Mouse (Mus musculus): Measurements from ENCODE around the gene Tm4sf4. TPM values are rescaled to one million over a fixed set of nuclear protein-coding genes. Genes with fewer than 3 reads are reported as not detected.

The Tm4sf4 gene
- polyA plus RNA-seq, 1 experiment = 0.12 TPM

DNA sequence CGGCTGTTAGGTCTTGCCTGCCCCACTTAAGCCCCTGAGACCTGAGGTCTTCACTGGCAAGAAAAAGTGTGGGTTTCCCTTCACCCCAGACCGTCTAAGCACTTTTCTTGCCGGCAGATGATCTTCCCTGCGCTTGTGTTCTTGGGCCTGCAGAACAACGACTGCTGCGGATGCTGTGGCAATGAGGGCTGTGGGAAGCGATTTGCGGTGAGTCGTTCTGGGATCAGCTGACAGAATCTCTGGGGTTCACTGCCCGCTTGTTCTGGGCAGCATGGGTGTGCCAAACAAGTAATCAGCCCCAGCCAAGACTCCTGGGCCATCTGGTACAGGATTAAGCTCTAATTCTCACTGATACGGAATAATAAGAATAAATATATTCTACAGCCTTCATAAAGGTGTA, 1.2 kb downstream of the Tm4sf4 start:
- Histone ChIP-seq H3K27me3 (ENCODE audit: control insufficient read depth, insufficient read depth, low read length) (no peaks in the 10 kb centered on the region), H3K4me3 (ENCODE audit: extremely low read depth, insufficient read depth, insufficient read length) (no peak overlapping the region), H3K4me1 (ENCODE audit: control insufficient read depth, insufficient read depth, insufficient read length) (no peaks in the 10 kb centered on the region), H3K36me3 (ENCODE audit: control insufficient read depth, insufficient read depth, low read length) (no peaks in the 10 kb centered on the region), H3K27ac (ENCODE audit: insufficient read depth, low read length) (no peak overlapping the region)
- DNase-seq (ENCODE audit: low read depth in 1 of 2, low spot score in 2 of 2) = no peak
- TF ChIP-seq POLR2A (IDR thresholded peaks at IDR 0.05; ENCODE audit: low read depth, low read length) = no peak
- no peak for TF ChIP-seq CTCF (IDR thresholded peaks at IDR 0.05; ENCODE audit: extremely low read depth, insufficient read depth, insufficient read length, insufficient replicate concordance)
- 86% methylated on average over 11 of the region's 11 CpGs for WGBS

DNA sequence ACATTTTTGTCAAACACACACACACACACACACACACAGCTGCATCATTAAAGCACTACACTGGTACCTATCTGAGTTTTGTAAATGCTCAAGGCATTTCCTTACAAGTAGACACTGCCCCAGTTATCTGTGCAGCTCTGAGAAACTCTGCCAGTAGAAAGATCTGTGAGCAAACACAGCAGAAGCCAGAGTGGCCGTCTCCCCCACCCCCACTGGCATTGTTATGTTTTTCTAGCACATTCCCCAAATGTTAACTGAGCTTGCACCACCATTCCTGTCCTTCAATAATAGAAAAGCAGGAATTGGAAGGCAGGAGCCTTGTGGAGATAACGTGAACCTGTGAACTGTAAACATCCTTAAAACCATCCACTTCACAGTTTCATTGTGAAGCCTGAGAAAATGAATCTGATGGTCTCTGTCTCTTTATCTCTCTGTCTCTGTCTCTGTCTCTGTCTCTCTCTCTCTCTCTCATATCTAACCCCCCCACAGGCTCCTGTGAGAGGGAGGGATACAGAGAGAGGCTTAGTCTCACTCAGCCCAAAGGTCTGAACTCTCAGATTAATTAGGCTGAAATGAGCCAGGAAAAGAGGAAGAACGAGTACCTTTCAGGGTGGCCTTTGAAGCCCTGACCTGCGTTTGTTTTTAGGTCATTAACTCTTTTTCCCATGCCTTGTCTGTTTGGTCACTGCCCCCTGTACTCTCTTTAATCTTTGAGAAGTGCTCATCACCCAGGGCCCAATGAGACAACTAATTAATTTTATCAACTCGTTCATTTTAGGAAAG, 3.8 kb downstream of the Tm4sf4 start:
- no peaks in the 10 kb centered on the region for H3K4me1 ChIP-seq (ENCODE audit: control insufficient read depth, insufficient read depth, insufficient read length)
- H3K4me3 ChIP-seq (ENCODE audit: extremely low read depth, insufficient read depth, insufficient read length) = no peak overlapping the region
- TF ChIP-seq POLR2A (IDR thresholded peaks at IDR 0.05; ENCODE audit: low read depth, low read length) (no peak), CTCF (IDR thresholded peaks at IDR 0.05; ENCODE audit: extremely low read depth, insufficient read depth, insufficient read length, insufficient replicate concordance) (no peak)
- WGBS = 41% methylated on average over 5 of the region's 5 CpGs
- H3K27me3 ChIP-seq (ENCODE audit: control insufficient read depth, insufficient read depth, low read length) = no peaks in the 10 kb centered on the region
- H3K27ac ChIP-seq (ENCODE audit: insufficient read depth, low read length) = no peak overlapping the region
- DNase-seq (ENCODE audit: low read depth in 1 of 2, low spot score in 2 of 2) = no peak
- H3K36me3 ChIP-seq (ENCODE audit: control insufficient read depth, insufficient read depth, low read length) = no peaks in the 10 kb centered on the region

DNA sequence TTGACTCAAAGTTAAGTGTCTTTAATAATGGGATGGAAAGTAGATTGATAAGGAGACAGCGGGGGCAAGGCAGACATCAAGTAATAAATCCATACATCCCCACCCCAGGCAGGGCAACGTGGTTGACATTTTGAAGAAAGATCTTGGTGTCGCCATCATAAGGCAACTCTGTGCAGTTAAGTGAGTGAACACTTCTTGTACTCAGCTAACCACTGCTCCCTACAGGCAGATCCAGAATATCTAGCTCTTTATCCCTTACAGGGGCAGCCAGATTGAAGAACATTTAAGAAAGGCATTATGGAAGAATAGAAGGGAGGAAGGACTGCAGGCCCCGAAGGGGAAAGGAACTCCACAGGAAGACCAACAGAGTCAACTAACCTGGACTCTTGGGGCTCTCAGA, 4.4 kb downstream of the Tm4sf4 start:
- Histone ChIP-seq H3K27me3 (ENCODE audit: control insufficient read depth, insufficient read depth, low read length) (no peaks in the 10 kb centered on the region), H3K36me3 (ENCODE audit: control insufficient read depth, insufficient read depth, low read length) (no peaks in the 10 kb centered on the region), H3K27ac (ENCODE audit: insufficient read depth, low read length) (no peak overlapping the region), H3K4me1 (ENCODE audit: control insufficient read depth, insufficient read depth, insufficient read length) (no peaks in the 10 kb centered on the region), H3K4me3 (ENCODE audit: extremely low read depth, insufficient read depth, insufficient read length) (no peak overlapping the region)
- WGBS = 61% methylated on average over 4 of the region's 4 CpGs
- DNase-seq (ENCODE audit: low read depth in 1 of 2, low spot score in 2 of 2) = no peak
- no peak for TF ChIP-seq POLR2A (IDR thresholded peaks at IDR 0.05; ENCODE audit: low read depth, low read length)
- TF ChIP-seq CTCF (IDR thresholded peaks at IDR 0.05; ENCODE audit: extremely low read depth, insufficient read depth, insufficient read length, insufficient replicate concordance) = no peak

DNA sequence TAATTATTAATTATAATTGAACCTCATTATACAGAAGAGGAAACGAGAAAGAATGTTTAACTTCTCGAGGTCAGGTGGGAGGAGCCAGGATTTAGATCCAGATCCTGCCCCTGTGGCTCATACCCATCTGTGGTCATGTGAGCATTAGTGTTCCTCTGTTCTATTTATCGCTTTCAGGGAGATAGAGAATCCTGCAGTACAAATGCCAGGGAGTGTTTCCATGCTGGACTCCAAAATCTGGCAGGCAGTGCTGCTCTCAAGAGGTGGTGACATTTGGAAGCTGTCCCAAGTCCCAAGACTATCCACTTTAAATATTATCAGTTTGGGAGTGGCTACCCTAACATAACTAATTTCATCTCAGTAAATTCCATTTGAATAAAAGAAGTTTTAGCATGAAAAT, 6.6 kb downstream of the Tm4sf4 start:
- no peak overlapping the region for H3K27ac ChIP-seq (ENCODE audit: insufficient read depth, low read length)
- no peak for DNase-seq (ENCODE audit: low read depth in 1 of 2, low spot score in 2 of 2)
- no peaks in the 10 kb centered on the region for H3K27me3 ChIP-seq (ENCODE audit: control insufficient read depth, insufficient read depth, low read length)
- no peak overlapping the region for H3K4me3 ChIP-seq (ENCODE audit: extremely low read depth, insufficient read depth, insufficient read length)
- no peaks in the 10 kb centered on the region for H3K36me3 ChIP-seq (ENCODE audit: control insufficient read depth, insufficient read depth, low read length)
- TF ChIP-seq CTCF (IDR thresholded peaks at IDR 0.05; ENCODE audit: extremely low read depth, insufficient read depth, insufficient read length, insufficient replicate concordance) (no peak), POLR2A (IDR thresholded peaks at IDR 0.05; ENCODE audit: low read depth, low read length) (no peak)
- H3K4me1 ChIP-seq (ENCODE audit: control insufficient read depth, insufficient read depth, insufficient read length) = no peaks in the 10 kb centered on the region
- 69% methylated on average over 3 of the region's 3 CpGs for WGBS

DNA sequence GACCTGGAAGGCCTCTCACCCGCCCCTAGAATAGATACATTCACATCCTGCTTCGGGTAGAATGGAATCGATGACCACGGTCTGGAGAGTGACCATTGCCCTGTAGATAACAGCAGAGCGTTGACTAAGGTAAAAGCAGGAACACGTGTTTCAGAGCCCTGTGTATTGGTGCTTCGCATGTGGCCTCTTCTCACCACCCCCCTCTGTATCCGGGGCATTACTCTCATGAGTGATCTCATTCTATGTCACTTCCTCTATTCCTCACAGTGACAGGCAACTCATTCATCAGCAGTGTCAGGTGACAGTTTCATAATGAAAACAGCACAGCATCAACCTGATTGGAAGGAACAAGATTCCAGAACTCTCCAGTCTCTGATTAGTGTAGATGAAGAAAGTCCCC, 10.2 kb downstream of the Tm4sf4 start:
- Histone ChIP-seq H3K4me1 (ENCODE audit: control insufficient read depth, insufficient read depth, insufficient read length) (no peaks in the 10 kb centered on the region), H3K27ac (ENCODE audit: insufficient read depth, low read length) (no peak overlapping the region), H3K27me3 (ENCODE audit: control insufficient read depth, insufficient read depth, low read length) (no peaks in the 10 kb centered on the region), H3K4me3 (ENCODE audit: extremely low read depth, insufficient read depth, insufficient read length) (no peak overlapping the region), H3K36me3 (ENCODE audit: control insufficient read depth, insufficient read depth, low read length) (no peaks in the 10 kb centered on the region)
- no peak for DNase-seq (ENCODE audit: low read depth in 1 of 2, low spot score in 2 of 2)
- 56% methylated on average over 8 of the region's 8 CpGs for WGBS
- TF ChIP-seq CTCF (IDR thresholded peaks at IDR 0.05; ENCODE audit: extremely low read depth, insufficient read depth, insufficient read length, insufficient replicate concordance) (no peak), POLR2A (IDR thresholded peaks at IDR 0.05; ENCODE audit: low read depth, low read length) (no peak)

DNA sequence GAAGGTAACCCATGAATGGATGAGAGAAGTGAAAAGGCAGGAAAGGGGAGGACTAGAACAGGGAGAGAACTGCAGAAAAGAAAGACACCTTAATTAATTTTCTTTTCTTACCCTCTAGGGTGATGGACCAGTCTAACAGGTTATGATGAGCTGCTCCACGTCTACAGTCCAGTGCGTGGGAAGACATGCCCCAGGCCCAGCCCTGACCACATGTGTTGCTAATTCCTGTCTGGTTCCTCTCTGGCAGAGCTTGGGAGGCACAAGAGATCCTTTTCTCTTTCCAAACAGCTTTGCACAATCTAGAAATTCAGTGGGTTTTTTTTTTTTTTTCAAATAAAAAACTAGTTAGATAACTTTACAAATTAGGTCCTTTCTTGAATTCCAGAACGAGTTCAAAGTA, 15.8 kb downstream of the Tm4sf4 start:
- no peaks in the 10 kb centered on the region for H3K27me3 ChIP-seq (ENCODE audit: control insufficient read depth, insufficient read depth, low read length)
- DNase-seq (ENCODE audit: low read depth in 1 of 2, low spot score in 2 of 2) = no peak
- H3K4me1 ChIP-seq (ENCODE audit: control insufficient read depth, insufficient read depth, insufficient read length) = no peaks in the 10 kb centered on the region
- 70% methylated on average over 3 of the region's 3 CpGs for WGBS
- H3K27ac ChIP-seq (ENCODE audit: insufficient read depth, low read length) = no peak overlapping the region
- no peaks in the 10 kb centered on the region for H3K36me3 ChIP-seq (ENCODE audit: control insufficient read depth, insufficient read depth, low read length)
- no peak overlapping the region for H3K4me3 ChIP-seq (ENCODE audit: extremely low read depth, insufficient read depth, insufficient read length)
- TF ChIP-seq POLR2A (IDR thresholded peaks at IDR 0.05; ENCODE audit: low read depth, low read length) = no peak
- no peak for TF ChIP-seq CTCF (IDR thresholded peaks at IDR 0.05; ENCODE audit: extremely low read depth, insufficient read depth, insufficient read length, insufficient replicate concordance)

DNA sequence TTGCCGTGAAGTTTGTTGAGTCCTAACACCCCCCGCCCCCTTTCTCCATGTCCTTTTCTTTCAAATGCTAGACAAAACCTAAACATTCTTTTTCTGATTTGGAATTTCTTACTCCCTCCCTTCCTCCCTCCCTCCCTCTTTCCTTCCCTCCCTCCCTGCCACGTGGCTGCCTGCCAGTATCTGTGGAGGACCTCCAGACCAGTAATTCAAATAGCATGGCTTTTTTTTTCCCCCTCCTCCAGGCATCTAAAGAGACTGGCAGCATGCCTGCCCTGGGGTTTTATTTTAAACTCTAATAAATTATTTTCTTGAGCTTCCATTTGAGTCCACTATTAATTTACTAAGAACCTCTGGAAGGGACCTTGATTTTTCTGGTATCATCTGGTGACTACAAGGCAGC, 20.6 kb downstream of the Tm4sf4 start:
- Histone ChIP-seq H3K4me3 (ENCODE audit: extremely low read depth, insufficient read depth, insufficient read length) (no peak overlapping the region), H3K27ac (ENCODE audit: insufficient read depth, low read length) (no peak overlapping the region), H3K36me3 (ENCODE audit: control insufficient read depth, insufficient read depth, low read length) (no peaks in the 10 kb centered on the region), H3K4me1 (ENCODE audit: control insufficient read depth, insufficient read depth, insufficient read length) (no peaks in the 10 kb centered on the region), H3K27me3 (ENCODE audit: control insufficient read depth, insufficient read depth, low read length) (no peaks in the 10 kb centered on the region)
- DNase-seq (ENCODE audit: low read depth in 1 of 2, low spot score in 2 of 2) = no peak
- WGBS = 53% methylated on average over 3 of the region's 3 CpGs
- TF ChIP-seq POLR2A (IDR thresholded peaks at IDR 0.05; ENCODE audit: low read depth, low read length) (no peak), CTCF (IDR thresholded peaks at IDR 0.05; ENCODE audit: extremely low read depth, insufficient read depth, insufficient read length, insufficient replicate concordance) (no peak)
